ENCODE assay signal across 18 mouse cellular contexts in genomic region chr11:87729593-87730185, GRCm38 (mm10). TPM values are rescaled to one million over a fixed set of nuclear protein-coding genes. Genes with fewer than 3 reads are reported as not detected.
DNase-seq lines count a peak whose midpoint lies in the region; ATAC-seq and TF ChIP-seq lines count a peak whose summit lies in the region.
"Had no signal": no experiment of that assay in that cellular context is flagged by ENCODE, and none has a peak within 500 bp of the region (broad histone marks: within the 10 kb centered on the region; RNA-seq: fewer than 3 reads in every experiment).

No protein-coding gene starts in this region.

- TF ChIP-seq CTCF in G1E (IDR thresholded peaks at IDR 0.05; ENCODE audit: low read depth, low read length): no peak

- peak overlapping the region; percentile 29 for H3K4me2 ChIP-seq in heart, embryonic 12.5 days
- H3K4me2 ChIP-seq in embryonic facial prominence, embryonic 13.5 days: no peak overlapping the region
- peak overlapping the region; percentile 72 for H3K4me2 ChIP-seq in liver, embryonic 15.5 days
- H3K4me2 ChIP-seq: hindbrain, embryonic 14.5 days; limb, embryonic 15.5 days; neural tube, embryonic 12.5 days had no signal

- no peaks in the 10 kb centered on the region for H3K36me3 ChIP-seq in heart, embryonic 12.5 days
- peaks cover 82% of the 10 kb centered on the region for H3K36me3 ChIP-seq in G1E (replicated peaks)
- H3K36me3 ChIP-seq in embryonic facial prominence, embryonic 13.5 days: no peaks in the 10 kb centered on the region
- peaks cover 26% of the 10 kb centered on the region for H3K36me3 ChIP-seq in liver, embryonic 15.5 days (replicated peaks)
- H3K36me3 ChIP-seq: limb, embryonic 15.5 days; neural tube, embryonic 12.5 days had no signal

- peaks cover 45% of the 10 kb centered on the region for H3K4me1 ChIP-seq in heart, embryonic 12.5 days (replicated peaks)
- peaks cover 95% of the 10 kb centered on the region for H3K4me1 ChIP-seq in G1E (ENCODE audit: insufficient read depth, low read depth, low read length)
- peaks cover 33% of the 10 kb centered on the region for H3K4me1 ChIP-seq in embryonic facial prominence, embryonic 13.5 days
- H3K4me1 ChIP-seq in liver, embryonic 15.5 days (replicated peaks): peaks cover 99% of the 10 kb centered on the region

- no peaks in the 10 kb centered on the region for H3K9me3 ChIP-seq in heart, embryonic 12.5 days (replicated peaks)
- no peaks in the 10 kb centered on the region for H3K9me3 ChIP-seq in G1E (replicated peaks)
- H3K9me3 ChIP-seq in embryonic facial prominence, embryonic 13.5 days: no peaks in the 10 kb centered on the region
- H3K9me3 ChIP-seq in liver, embryonic 15.5 days (replicated peaks): no peaks in the 10 kb centered on the region
- H3K9me3 ChIP-seq: limb, embryonic 15.5 days; neural tube, embryonic 12.5 days had no signal

- peak; percentile 50 for ATAC-seq in heart, embryonic 12.5 days (ENCODE audit: insufficient number of reproducible peaks, low FRiP score)
- no peak for ATAC-seq in G1E (ENCODE audit: extremely low read depth, insufficient number of reproducible peaks, low FRiP score, poor library complexity, severe bottlenecking)
- ATAC-seq in embryonic facial prominence, embryonic 13.5 days (ENCODE audit: insufficient number of reproducible peaks, insufficient read depth, low FRiP score, low TSS enrichment, low read depth): no peak
- ATAC-seq in liver, embryonic 15.5 days (ENCODE audit: insufficient read depth): peak; percentile 40
- ATAC-seq: intestine, postnatal 0 days; midbrain, embryonic 16.5 days had no signal

- 0 out of 2 replicates have a peak, but pooled peaks cover 5% of the 10 kb centered on the region for H3K27me3 ChIP-seq in heart, embryonic 12.5 days (replicated peaks)
- H3K27me3 ChIP-seq in G1E (ENCODE audit: insufficient read depth, low read length): no peaks in the 10 kb centered on the region
- no peaks in the 10 kb centered on the region for H3K27me3 ChIP-seq in embryonic facial prominence, embryonic 13.5 days
- no peaks in the 10 kb centered on the region for H3K27me3 ChIP-seq in liver, embryonic 15.5 days
- H3K27me3 ChIP-seq: limb, embryonic 15.5 days; neural tube, embryonic 12.5 days had no signal

- H3K27ac ChIP-seq in heart, embryonic 12.5 days (ENCODE audit: poor library complexity, severe bottlenecking): 0 out of 2 replicates have a peak overlapping the region, but pooled peaks have one; percentile 14
- no peak overlapping the region for H3K27ac ChIP-seq in embryonic facial prominence, embryonic 13.5 days
- H3K27ac ChIP-seq in liver, embryonic 15.5 days (replicated peaks): peak overlapping the region; percentile 91
- H3K27ac ChIP-seq: hindbrain, embryonic 14.5 days; limb, embryonic 15.5 days; neural tube, embryonic 12.5 days had no signal

- DNase-seq in heart, postnatal 4 days: no peak
- no peak for DNase-seq in G1E (ENCODE audit: low spot score)
- no peak for DNase-seq in neural tube, embryonic 10.5 days (ENCODE audit: extremely low spot score, low spot score)
- DNase-seq in urinary bladder, adult 2 months (ENCODE audit: low spot score): no peak
- DNase-seq: adrenal gland, adult 2 months; cerebellum, adult 8-10 months; gastrocnemius, postnatal 14 days; kidney, postnatal 36 days; lung, postnatal 36 days; right cerebral cortex, postnatal 25 days had no signal

- H3K9ac ChIP-seq in heart, embryonic 12.5 days: no peak overlapping the region
- H3K9ac ChIP-seq in embryonic facial prominence, embryonic 13.5 days: peak overlapping the region; percentile 41; the same call in 1 of the 2 replicates
- H3K9ac ChIP-seq in liver, embryonic 15.5 days: peak overlapping the region; percentile 60
- H3K9ac ChIP-seq: hindbrain, embryonic 14.5 days; limb, embryonic 15.5 days; neural tube, embryonic 12.5 days had no signal

- no peak overlapping the region for H3K4me3 ChIP-seq in heart, embryonic 12.5 days
- H3K4me3 ChIP-seq in G1E (ENCODE audit: low read depth, low read length): peak overlapping the region; percentile 56; the same call in 1 of the 2 replicates
- H3K4me3 ChIP-seq in embryonic facial prominence, embryonic 13.5 days: no peak overlapping the region
- H3K4me3 ChIP-seq in liver, embryonic 15.5 days (replicated peaks): peak overlapping the region; percentile 48
- H3K4me3 ChIP-seq: limb, embryonic 15.5 days; neural tube, embryonic 12.5 days had no signal

- 56% methylated on average over 13 of the region's 13 CpGs for WGBS in heart, embryonic 12.5 days
- 81% methylated on average over 13 of the region's 13 CpGs for WGBS in embryonic facial prominence, embryonic 13.5 days
- 36% methylated on average over 13 of the region's 13 CpGs for WGBS in liver, embryonic 15.5 days (ENCODE audit: insufficient replicate concordance)

RNA-seq across cellular contexts. Expression of gene Supt4a, which starts 7.7 kb away (rescaled TPM):
- polyA plus RNA-seq in heart, embryonic 12.5 days (2016; fragmentation: Nextera tagmentation; extraction: Ambion mirVana): 99.6 and 101 TPM in 2 replicates
- total RNA-seq in heart, postnatal 4 days (2021): 10 to 100 TPM; 47.9 to 49.9 TPM
- total RNA-seq in G1E (2014; fragmentation: Nextera tagmentation) (64.1 and 95.8 TPM in 2 replicates), G1E (2017) (155 and 172 TPM in 2 replicates)
- 14.7 and 15.4 TPM in 2 replicates for polyA plus RNA-seq in G1E (2012)
- 163 and 172 TPM in 2 replicates for polyA plus RNA-seq in embryonic facial prominence, embryonic 13.5 days (2015; fragmentation: Nextera tagmentation; extraction: Ambion mirVana)
- polyA plus RNA-seq in liver, embryonic 15.5 days (2015; fragmentation: Nextera tagmentation; extraction: Ambion mirVana): 177 and 195 TPM in 2 replicates
- polyA plus RNA-seq in urinary bladder, adult 2 months (2012; rRNA removed): 94.2 and 98.4 TPM in 2 replicates

RNA-seq across cellular contexts. Expression of gene Tspoap1, which starts 30.7 kb away (rescaled TPM):
- 0.21 and 0.78 TPM in 2 replicates for polyA plus RNA-seq in heart, embryonic 12.5 days (2016; fragmentation: Nextera tagmentation; extraction: Ambion mirVana)
- total RNA-seq in heart, postnatal 4 days (2021): under 1 TPM in 1 of 2 experiments, not detected in 1; 0.07 TPM
- 3.9 and 9.9 TPM in 2 replicates for total RNA-seq in G1E (2014; fragmentation: Nextera tagmentation)
- total RNA-seq in G1E (2017): 17.4 and 21.2 TPM in 2 replicates
- polyA plus RNA-seq in G1E (2012): 10.2 and 10.4 TPM in 2 replicates
- polyA plus RNA-seq in embryonic facial prominence, embryonic 13.5 days (2015; fragmentation: Nextera tagmentation; extraction: Ambion mirVana): 4.9 and 5.3 TPM in 2 replicates
- 3.3 and 3.5 TPM in 2 replicates for polyA plus RNA-seq in liver, embryonic 15.5 days (2015; fragmentation: Nextera tagmentation; extraction: Ambion mirVana)
- polyA plus RNA-seq in urinary bladder, adult 2 months (2012; rRNA removed): 9.7 and 11.4 TPM in 2 replicates

Comparison
In these comparisons a context has a peak if more than half of its experiments do, and no peak if none do; other contexts are left out.
1. ATAC-seq: peak in heart, embryonic 12.5 days (single experiment) and liver, embryonic 15.5 days (single experiment); none in G1E (single experiment) and embryonic facial prominence, embryonic 13.5 days (single experiment).
2. H3K4me3 ChIP-seq: peak in G1E (single experiment) and liver, embryonic 15.5 days (single experiment); none in heart, embryonic 12.5 days (single experiment) and embryonic facial prominence, embryonic 13.5 days (single experiment).